Mouse (Mus musculus): ENCODE results near the gene 4921524J17Rik. TPM values are rescaled to one million over a fixed set of nuclear protein-coding genes. Genes with fewer than 3 reads are reported as not detected.

4921524J17Rik gene
- polyA plus RNA-seq, 1 experiment: 28.9 TPM

GRCm38 (mm10) chr8:85466056-85466455 is 33.4 kb upstream of the 4921524J17Rik start:
- H3K27ac ChIP-seq (ENCODE audit: insufficient read depth, low read depth, low read length): no peak overlapping the region
- TF ChIP-seq POLR2A (IDR thresholded peaks at IDR 0.05; ENCODE audit: borderline replicate concordance, low read depth, low read length) (no peak), CTCF (IDR thresholded peaks at IDR 0.05; ENCODE audit: low read depth, low read length) (no peak)
- no peak overlapping the region for H3K4me3 ChIP-seq (ENCODE audit: insufficient read depth, low read length)
- H3K4me1 ChIP-seq (ENCODE audit: control insufficient read depth, insufficient read depth, low read length): no peaks in the 10 kb centered on the region

DNA sequence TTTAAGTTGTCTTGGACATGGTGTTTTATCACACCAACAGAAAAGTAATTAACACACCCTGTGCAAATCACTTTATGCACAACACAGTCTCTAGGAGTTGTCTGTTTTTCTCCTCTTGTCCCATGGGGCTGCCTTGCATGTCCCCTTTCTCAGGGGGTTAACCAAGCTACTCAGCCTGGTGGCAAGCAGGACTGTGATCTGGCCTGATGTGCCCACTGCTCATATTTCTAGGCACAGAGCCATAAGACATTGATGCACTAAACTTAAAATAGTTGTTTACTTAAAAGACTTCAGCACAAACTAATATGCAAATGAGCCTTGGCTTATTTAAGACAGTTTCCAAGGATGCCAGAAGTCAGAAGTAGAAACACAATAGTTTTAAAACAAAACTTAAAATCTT is 31.7 kb upstream of the 4921524J17Rik start:
- no peak overlapping the region for H3K4me3 ChIP-seq (ENCODE audit: insufficient read depth, low read length)
- no peak overlapping the region for H3K27ac ChIP-seq (ENCODE audit: insufficient read depth, low read depth, low read length)
- no peaks in the 10 kb centered on the region for H3K4me1 ChIP-seq (ENCODE audit: control insufficient read depth, insufficient read depth, low read length)
- TF ChIP-seq CTCF (IDR thresholded peaks at IDR 0.05; ENCODE audit: low read depth, low read length) (no peak), POLR2A (IDR thresholded peaks at IDR 0.05; ENCODE audit: borderline replicate concordance, low read depth, low read length) (no peak)

DNA sequence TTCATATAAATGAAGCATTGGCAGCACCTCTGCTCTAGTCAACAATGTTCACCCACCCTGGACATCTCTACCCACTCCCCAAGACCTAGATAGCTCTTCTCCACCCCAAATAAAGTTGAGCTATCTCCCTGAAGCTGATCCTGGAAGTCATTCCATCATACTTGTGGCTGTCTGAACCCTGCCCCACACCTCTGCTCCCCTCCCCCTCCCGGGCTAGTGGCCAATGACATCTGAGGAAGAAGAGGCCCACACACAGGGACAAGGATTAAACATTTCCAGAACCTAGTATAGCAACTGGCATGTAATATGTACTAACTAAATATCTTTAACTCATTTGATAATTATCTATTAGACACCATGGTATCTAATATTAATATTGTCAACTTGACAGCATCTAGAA is 29.8 kb upstream of the 4921524J17Rik start:
- Histone ChIP-seq H3K4me1 (ENCODE audit: control insufficient read depth, insufficient read depth, low read length) (no peaks in the 10 kb centered on the region), H3K27ac (ENCODE audit: insufficient read depth, low read depth, low read length) (no peak overlapping the region), H3K4me3 (ENCODE audit: insufficient read depth, low read length) (no peak overlapping the region)
- TF ChIP-seq CTCF (IDR thresholded peaks at IDR 0.05; ENCODE audit: low read depth, low read length) (no peak), POLR2A (IDR thresholded peaks at IDR 0.05; ENCODE audit: borderline replicate concordance, low read depth, low read length) (no peak)

- Histone ChIP-seq H3K27ac (ENCODE audit: insufficient read depth, low read depth, low read length) (no peak overlapping the region), H3K4me1 (ENCODE audit: control insufficient read depth, insufficient read depth, low read length) (no peaks in the 10 kb centered on the region), H3K4me3 (ENCODE audit: insufficient read depth, low read length) (no peak overlapping the region)
- TF ChIP-seq CTCF (IDR thresholded peaks at IDR 0.05; ENCODE audit: low read depth, low read length) (0 out of 2 replicates have a peak, but pooled peaks have one; percentile 19), POLR2A (IDR thresholded peaks at IDR 0.05; ENCODE audit: borderline replicate concordance, low read depth, low read length) (no peak)
Measured at GRCm38 (mm10) chr8:85461377-85461776, 28.7 kb upstream of the 4921524J17Rik start.

DNA sequence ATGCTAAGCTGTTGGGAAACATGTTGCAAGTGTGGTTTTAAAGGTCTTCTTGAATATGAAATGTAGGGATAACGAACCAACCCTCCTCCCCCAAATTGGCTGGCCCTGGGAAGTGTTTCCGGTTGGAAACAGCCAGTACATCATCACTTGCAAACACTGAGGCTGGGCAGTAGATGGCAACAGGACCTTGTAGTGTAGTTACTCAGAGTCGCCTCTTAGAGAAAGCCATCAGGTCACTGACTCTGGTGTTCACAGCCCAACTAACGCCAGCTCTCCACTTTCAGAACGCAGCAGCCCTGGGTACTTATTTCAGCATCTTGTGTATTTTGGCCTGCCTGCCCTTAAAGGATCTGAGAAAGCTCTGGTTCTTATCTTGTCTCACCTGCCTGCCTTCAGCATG is 28.2 kb upstream of the 4921524J17Rik start:
- no peak overlapping the region for H3K27ac ChIP-seq (ENCODE audit: insufficient read depth, low read depth, low read length)
- H3K4me3 ChIP-seq (ENCODE audit: insufficient read depth, low read length): no peak overlapping the region
- TF ChIP-seq POLR2A (IDR thresholded peaks at IDR 0.05; ENCODE audit: borderline replicate concordance, low read depth, low read length) (no peak), CTCF (IDR thresholded peaks at IDR 0.05; ENCODE audit: low read depth, low read length) (no peak)
- H3K4me1 ChIP-seq (ENCODE audit: control insufficient read depth, insufficient read depth, low read length): no peaks in the 10 kb centered on the region

- Histone ChIP-seq H3K27ac (ENCODE audit: insufficient read depth, low read depth, low read length) (no peak overlapping the region), H3K4me3 (ENCODE audit: insufficient read depth, low read length) (no peak overlapping the region), H3K4me1 (ENCODE audit: control insufficient read depth, insufficient read depth, low read length) (no peaks in the 10 kb centered on the region)
- no peak for TF ChIP-seq POLR2A (IDR thresholded peaks at IDR 0.05; ENCODE audit: borderline replicate concordance, low read depth, low read length)
- TF ChIP-seq CTCF (IDR thresholded peaks at IDR 0.05; ENCODE audit: low read depth, low read length): no peak
Measured at GRCm38 (mm10) chr8:85459582-85459981, 26.9 kb upstream of the 4921524J17Rik start.

- TF ChIP-seq CTCF (IDR thresholded peaks at IDR 0.05; ENCODE audit: low read depth, low read length) (peak; percentile 66), POLR2A (IDR thresholded peaks at IDR 0.05; ENCODE audit: borderline replicate concordance, low read depth, low read length) (no peak)
- no peak overlapping the region for H3K27ac ChIP-seq (ENCODE audit: insufficient read depth, low read depth, low read length)
- no peaks in the 10 kb centered on the region for H3K4me1 ChIP-seq (ENCODE audit: control insufficient read depth, insufficient read depth, low read length)
- no peak overlapping the region for H3K4me3 ChIP-seq (ENCODE audit: insufficient read depth, low read length)
Measured at GRCm38 (mm10) chr8:85456536-85456935, 23.9 kb upstream of the 4921524J17Rik start.

- H3K4me3 ChIP-seq (ENCODE audit: insufficient read depth, low read length): no peak overlapping the region
- peaks cover 5% of the 10 kb centered on the region; the same call in 1 of the 2 replicates for H3K4me1 ChIP-seq (ENCODE audit: control insufficient read depth, insufficient read depth, low read length)
- H3K27ac ChIP-seq (ENCODE audit: insufficient read depth, low read depth, low read length): no peak overlapping the region
- no peak for TF ChIP-seq POLR2A (IDR thresholded peaks at IDR 0.05; ENCODE audit: borderline replicate concordance, low read depth, low read length)
- TF ChIP-seq CTCF (IDR thresholded peaks at IDR 0.05; ENCODE audit: low read depth, low read length): no peak
Measured at GRCm38 (mm10) chr8:85454750-85455149, 22.1 kb upstream of the 4921524J17Rik start.

DNA sequence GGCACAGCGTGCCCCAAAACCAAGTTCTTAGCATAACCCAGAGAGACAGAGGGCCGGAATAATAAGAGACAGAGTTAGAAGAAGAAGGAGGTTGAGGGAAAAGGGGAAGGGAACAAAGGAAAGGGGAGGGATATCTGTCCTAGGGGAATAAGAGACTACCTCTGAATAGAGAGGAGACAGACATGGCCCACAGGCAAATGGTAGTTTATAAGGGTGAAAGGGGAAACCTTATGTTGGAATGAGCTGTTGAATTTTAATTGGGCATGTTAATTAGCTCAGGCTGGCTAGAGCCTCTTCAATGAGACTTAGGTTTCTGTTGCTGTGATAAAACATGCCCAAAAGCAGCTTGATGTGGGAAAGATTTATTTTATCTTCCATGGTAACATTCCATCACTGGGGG is 20.6 kb upstream of the 4921524J17Rik start:
- TF ChIP-seq CTCF (IDR thresholded peaks at IDR 0.05; ENCODE audit: low read depth, low read length) (no peak), POLR2A (IDR thresholded peaks at IDR 0.05; ENCODE audit: borderline replicate concordance, low read depth, low read length) (no peak)

GRCm38 (mm10) chr8:85452328-85452727 is 19.7 kb upstream of the 4921524J17Rik start:
- Histone ChIP-seq H3K4me1 (ENCODE audit: control insufficient read depth, insufficient read depth, low read length) (peaks cover 5% of the 10 kb centered on the region; the same call in 1 of the 2 replicates), H3K4me3 (ENCODE audit: insufficient read depth, low read length) (no peak overlapping the region), H3K27ac (ENCODE audit: insufficient read depth, low read depth, low read length) (no peak overlapping the region)
- no peak for TF ChIP-seq POLR2A (IDR thresholded peaks at IDR 0.05; ENCODE audit: borderline replicate concordance, low read depth, low read length)
- TF ChIP-seq CTCF (IDR thresholded peaks at IDR 0.05; ENCODE audit: low read depth, low read length): no peak

More for the DNA sequence above, 20.6 kb upstream of the 4921524J17Rik start:
- H3K4me1 ChIP-seq (ENCODE audit: control insufficient read depth, insufficient read depth, low read length): peaks cover 5% of the 10 kb centered on the region; the same call in 1 of the 2 replicates
- H3K4me3 ChIP-seq (ENCODE audit: insufficient read depth, low read length): no peak overlapping the region
- H3K27ac ChIP-seq (ENCODE audit: insufficient read depth, low read depth, low read length): no peak overlapping the region

GRCm38 (mm10) chr8:85450335-85450734 is 17.7 kb upstream of the 4921524J17Rik start:
- Histone ChIP-seq H3K4me3 (ENCODE audit: insufficient read depth, low read length) (no peak overlapping the region), H3K4me1 (ENCODE audit: control insufficient read depth, insufficient read depth, low read length) (peaks cover 5% of the 10 kb centered on the region; the same call in 1 of the 2 replicates), H3K27ac (ENCODE audit: insufficient read depth, low read depth, low read length) (no peak overlapping the region)
- no peak for TF ChIP-seq POLR2A (IDR thresholded peaks at IDR 0.05; ENCODE audit: borderline replicate concordance, low read depth, low read length)
- no peak for TF ChIP-seq CTCF (IDR thresholded peaks at IDR 0.05; ENCODE audit: low read depth, low read length)
